Mouse (Mus musculus) hindbrain, embryonic 13.5 days (tissue): ENCODE measurements around the gene Wfdc1. TPM values are rescaled to one million over a fixed set of nuclear protein-coding genes. Genes with fewer than 3 reads are reported as not detected.

Experiments used
- ATAC-seq: fragments of 200-750 bp; cut with Nextera tagmentation; 2 replicates; pipeline ENCODE4 v1.8.0; 2017; ENCODE audit warnings: moderate TSS enrichment; ENCODE audit not compliant: low FRiP score
- H3K27ac ChIP-seq: fragments of 300-500 bp; sonication (generic); 2 replicates; pipeline ENCODE4 v1.5.1; 2015; ENCODE audit warnings: inconsistent platforms, mild to moderate bottlenecking, moderate library complexity
- H3K27me3 ChIP-seq: fragments of 300-500 bp; sonication (generic); 2 replicates; pipeline ENCODE4 v1.6.1; 2015; ENCODE audit warnings: mild to moderate bottlenecking, inconsistent platforms
- H3K36me3 ChIP-seq: fragments of 300-500 bp; sonication (generic); 2 replicates; pipeline ENCODE4 v1.6.1; 2015; ENCODE audit warnings: mild to moderate bottlenecking, inconsistent platforms
- H3K4me1 ChIP-seq: fragments of 300-500 bp; sonication (generic); replicated peaks from 2 replicates; pipeline ENCODE4 v1.6.1; 2015; ENCODE audit warnings: inconsistent platforms
- H3K4me2 ChIP-seq: fragments of 300-500 bp; sonication (generic); 2 replicates; pipeline ENCODE4 v1.6.1; 2015; ENCODE audit warnings: inconsistent platforms, mild to moderate bottlenecking, moderate library complexity
- H3K4me3 ChIP-seq: fragments of 300-500 bp; sonication (generic); 2 replicates; pipeline ENCODE4 v1.5.1; 2015; ENCODE audit warnings: mild to moderate bottlenecking, inconsistent platforms
- H3K9ac ChIP-seq: fragments of 300-500 bp; sonication (generic); 2 replicates; pipeline ENCODE4 v1.6.1; 2015; ENCODE audit warnings: mild to moderate bottlenecking, inconsistent platforms
- H3K9me3 ChIP-seq: fragments of 300-500 bp; sonication (generic); 2 replicates; pipeline ENCODE4 v1.6.1; 2016; ENCODE audit warnings: inconsistent platforms
- WGBS: fragments of 180-500 bp; shearing (Covaris S2); methylation state at CpG from one replicate; pipeline ENCODE4 v1.1.7; 2015; 5-methylcytosine and 5-hydroxymethylcytosine counted together
- polyA plus RNA-seq: library from polyadenylated mRNA; unstranded; fragments of >200 nt; fragmentation: Nextera tagmentation; extraction: Ambion mirVana; gene quantifications from 2 replicates; pipeline ENCODE4 v1.2.1, GENCODE M21; 2015

The Wfdc1 gene
- polyA plus RNA-seq, 1 experiment from 2014 or later, result 3.5 TPM

- H3K36me3 ChIP-seq, result no peaks in the 10 kb centered on the region
- no peak overlapping the region for H3K27ac ChIP-seq
- 40% methylated on average over 10 of the region's 10 CpGs for WGBS
- H3K4me3 ChIP-seq, result no peak overlapping the region
- no peak overlapping the region for H3K9ac ChIP-seq
- peaks cover 6% of the 10 kb centered on the region for H3K27me3 ChIP-seq
- no peak for ATAC-seq
- no peak overlapping the region for H3K4me2 ChIP-seq
- H3K4me1 ChIP-seq, result peaks cover 23% of the 10 kb centered on the region
- H3K9me3 ChIP-seq, result no peaks in the 10 kb centered on the region
These were observed 38.4 kb upstream of the Wfdc1 start for GRCm38 (mm10) chr8:119627613-119628359.

- no peak for ATAC-seq
- no peak overlapping the region for H3K4me2 ChIP-seq
- 21% methylated on average over 3 of the region's 3 CpGs for WGBS
These were observed 35.3 kb upstream of the Wfdc1 start for GRCm38 (mm10) chr8:119630841-119631240.

GRCm38 (mm10) chr8:119632246-119632645 lies 33.9 kb upstream of the Wfdc1 start:
- 88% methylated on average over 9 of the region's 9 CpGs for WGBS
- Histone ChIP-seq H3K4me1 (peaks cover 42% of the 10 kb centered on the region), H3K4me3 (no peak overlapping the region), H3K9ac (no peak overlapping the region), H3K4me2 (no peak overlapping the region), H3K9me3 (no peaks in the 10 kb centered on the region), H3K36me3 (no peaks in the 10 kb centered on the region), H3K27me3 (peaks cover 38% of the 10 kb centered on the region), H3K27ac (no peak overlapping the region)
- ATAC-seq, result no peak

More at GRCm38 (mm10) chr8:119630841-119631240, 35.3 kb upstream of the Wfdc1 start:
- H3K36me3 ChIP-seq, result no peaks in the 10 kb centered on the region
- H3K27me3 ChIP-seq, result peaks cover 29% of the 10 kb centered on the region
- peak overlapping the region; percentile 35; the same call in 1 of the 2 replicates for H3K27ac ChIP-seq
- peaks cover 44% of the 10 kb centered on the region for H3K4me1 ChIP-seq
- no peak overlapping the region for H3K4me3 ChIP-seq
- peak overlapping the region; percentile 29; the same call in 1 of the 2 replicates for H3K9ac ChIP-seq
- no peaks in the 10 kb centered on the region for H3K9me3 ChIP-seq

- WGBS, result 54% methylated on average over 29 of the region's 29 CpGs
- H3K9ac ChIP-seq, result no peak overlapping the region
- no peak overlapping the region for H3K4me2 ChIP-seq
- no peak for ATAC-seq
- no peak overlapping the region for H3K4me3 ChIP-seq
- H3K4me1 ChIP-seq, result peaks cover 38% of the 10 kb centered on the region
- H3K27ac ChIP-seq, result no peak overlapping the region
- peaks cover 38% of the 10 kb centered on the region for H3K27me3 ChIP-seq
- no peaks in the 10 kb centered on the region for H3K9me3 ChIP-seq
- no peaks in the 10 kb centered on the region for H3K36me3 ChIP-seq
These were observed 33.3 kb upstream of the Wfdc1 start for GRCm38 (mm10) chr8:119632909-119633308.

GRCm38 (mm10) chr8:119634616-119635336 lies 31.4 kb upstream of the Wfdc1 start:
- Histone ChIP-seq H3K4me1 (peaks cover 35% of the 10 kb centered on the region), H3K36me3 (no peaks in the 10 kb centered on the region), H3K27me3 (peaks cover 38% of the 10 kb centered on the region), H3K9me3 (no peaks in the 10 kb centered on the region), H3K4me2 (no peak overlapping the region), H3K4me3 (no peak overlapping the region), H3K27ac (no peak overlapping the region), H3K9ac (no peak overlapping the region)
- ATAC-seq, result no peak
- WGBS, result 23% methylated on average over 14 of the region's 14 CpGs

- Histone ChIP-seq H3K36me3 (no peaks in the 10 kb centered on the region), H3K4me2 (no peak within 1 kb of the TSS), H3K9ac (peak within 1 kb of the TSS; percentile 56), H3K4me3 (no peak within 1 kb of the TSS), H3K4me1 (peaks cover 35% of the 10 kb centered on the region), H3K9me3 (no peaks in the 10 kb centered on the region), H3K27me3 (peaks cover 38% of the 10 kb centered on the region), H3K27ac (no peak within 1 kb of the TSS)
- 41% methylated on average over 6 of the region's 6 CpGs for WGBS
- ATAC-seq, result no peak
These were observed 30.8 kb upstream of the Wfdc1 start, which contains the start of gene Kcng4 for GRCm38 (mm10) chr8:119635378-119635777. Gene Kcng4, minus strand, starts transcription at chr8:119635680.

- Histone ChIP-seq H3K4me1 (peaks cover 30% of the 10 kb centered on the region), H3K27ac (no peak overlapping the region), H3K9me3 (no peaks in the 10 kb centered on the region), H3K27me3 (peaks cover 38% of the 10 kb centered on the region), H3K9ac (peak overlapping the region; percentile 56; the same call in 1 of the 2 replicates), H3K4me3 (no peak overlapping the region), H3K36me3 (no peaks in the 10 kb centered on the region), H3K4me2 (no peak overlapping the region)
- ATAC-seq, result no peak
- 57% methylated on average over 2 of the region's 2 CpGs for WGBS
These were observed 30.2 kb upstream of the Wfdc1 start for GRCm38 (mm10) chr8:119635958-119636357.

- no peak overlapping the region for H3K27ac ChIP-seq
- peaks cover 38% of the 10 kb centered on the region for H3K27me3 ChIP-seq
- H3K4me2 ChIP-seq, result no peak overlapping the region
- H3K4me1 ChIP-seq, result peaks cover 23% of the 10 kb centered on the region
- no peak for ATAC-seq
- WGBS, result 69% methylated on average over 7 of the region's 7 CpGs
- H3K9ac ChIP-seq, result no peak overlapping the region
- H3K36me3 ChIP-seq, result no peaks in the 10 kb centered on the region
- no peak overlapping the region for H3K4me3 ChIP-seq
- no peaks in the 10 kb centered on the region for H3K9me3 ChIP-seq
These were observed 29.4 kb upstream of the Wfdc1 start for GRCm38 (mm10) chr8:119636766-119637165.

GRCm38 (mm10) chr8:119637381-119637780 lies 28.8 kb upstream of the Wfdc1 start:
- WGBS, result 91% methylated on average over 4 of the region's 4 CpGs
- ATAC-seq, result no peak
- peaks cover 23% of the 10 kb centered on the region for H3K4me1 ChIP-seq
- H3K9me3 ChIP-seq, result no peaks in the 10 kb centered on the region
- H3K27ac ChIP-seq, result no peak overlapping the region
- H3K36me3 ChIP-seq, result no peaks in the 10 kb centered on the region
- no peak overlapping the region for H3K4me3 ChIP-seq
- peaks cover 38% of the 10 kb centered on the region for H3K27me3 ChIP-seq
- no peak overlapping the region for H3K4me2 ChIP-seq
- no peak overlapping the region for H3K9ac ChIP-seq

GRCm38 (mm10) chr8:119638261-119638660 lies 27.9 kb upstream of the Wfdc1 start:
- no peak for ATAC-seq
- Histone ChIP-seq H3K36me3 (no peaks in the 10 kb centered on the region), H3K4me3 (no peak overlapping the region), H3K9me3 (no peaks in the 10 kb centered on the region), H3K27ac (no peak overlapping the region), H3K27me3 (peaks cover 30% of the 10 kb centered on the region), H3K4me2 (no peak overlapping the region), H3K4me1 (peaks cover 18% of the 10 kb centered on the region), H3K9ac (no peak overlapping the region)
- 75% methylated on average over 6 of the region's 6 CpGs for WGBS

GRCm38 (mm10) chr8:119639798-119640197 lies 26.4 kb upstream of the Wfdc1 start:
- H3K27me3 ChIP-seq, result peaks cover 14% of the 10 kb centered on the region
- H3K27ac ChIP-seq, result no peak overlapping the region
- WGBS, result 67% methylated on average over 7 of the region's 7 CpGs
- ATAC-seq, result no peak
- H3K36me3 ChIP-seq, result no peaks in the 10 kb centered on the region
- no peak overlapping the region for H3K4me3 ChIP-seq
- H3K4me1 ChIP-seq, result peaks cover 18% of the 10 kb centered on the region
- H3K9ac ChIP-seq, result no peak overlapping the region
- no peak overlapping the region for H3K4me2 ChIP-seq
- H3K9me3 ChIP-seq, result no peaks in the 10 kb centered on the region

- Histone ChIP-seq H3K9me3 (no peaks in the 10 kb centered on the region), H3K27me3 (peaks cover 6% of the 10 kb centered on the region), H3K4me2 (no peak overlapping the region), H3K9ac (no peak overlapping the region), H3K36me3 (no peaks in the 10 kb centered on the region), H3K4me3 (no peak overlapping the region), H3K27ac (no peak overlapping the region), H3K4me1 (peaks cover 18% of the 10 kb centered on the region)
- no peak for ATAC-seq
- WGBS, result 85% methylated on average over 5 of the region's 5 CpGs
These were observed 25.1 kb upstream of the Wfdc1 start for GRCm38 (mm10) chr8:119641058-119641457.
